Mouse (Mus musculus) ovary, adult 18-20 months (tissue): ENCODE data around the gene Dcbld2.

ENCODE experiments used
- DNase-seq: peaks from one replicate; pipeline ENCODE4 v3.0.0; 2022; ENCODE audit warnings: low spot score, mixed read lengths

The Dcbld2 gene

GRCm38 (mm10) chr16:58496791-58497190 lies 88.5 kb downstream of the Dcbld2 start:
- no peak for DNase-seq

DNA sequence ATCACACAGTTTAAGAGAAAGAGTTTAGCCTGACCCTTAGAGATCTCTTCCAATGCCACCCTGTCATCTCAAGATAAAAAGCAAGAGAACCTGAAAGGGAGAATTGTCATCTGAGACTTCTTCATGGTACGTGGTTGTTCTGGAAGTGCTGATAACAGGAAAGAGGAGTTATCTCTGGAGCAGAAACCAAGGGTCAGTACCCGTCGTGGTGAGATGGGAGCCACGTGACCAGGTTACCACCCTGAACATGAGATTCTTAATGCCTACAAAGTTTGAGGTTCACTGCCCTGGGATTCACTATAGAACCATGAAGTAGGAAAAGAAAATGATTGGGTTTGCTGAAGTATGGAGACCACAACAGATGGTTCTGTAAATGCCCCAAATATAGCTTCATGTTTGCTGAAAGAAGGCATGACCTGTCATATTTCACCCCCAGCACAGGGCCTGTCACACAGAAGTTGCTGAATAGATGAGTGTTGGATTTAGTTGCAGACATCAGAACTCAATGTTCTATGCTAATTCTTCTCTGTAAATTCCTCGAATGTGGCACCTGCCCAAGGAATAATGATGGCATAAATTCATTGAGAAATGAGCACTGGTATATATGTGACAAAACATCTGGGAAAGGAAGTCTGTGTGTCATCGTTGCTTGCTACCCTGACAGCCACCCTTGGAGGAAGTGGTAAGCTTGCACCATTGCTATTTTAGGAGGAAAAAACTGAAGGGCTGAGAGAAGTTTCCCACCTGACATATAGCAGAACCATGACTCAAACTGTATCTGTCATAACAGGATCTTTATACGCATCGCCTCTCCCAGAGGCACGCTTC lies 89.9 kb downstream of the Dcbld2 start:
- DNase-seq, result no peak

DNA sequence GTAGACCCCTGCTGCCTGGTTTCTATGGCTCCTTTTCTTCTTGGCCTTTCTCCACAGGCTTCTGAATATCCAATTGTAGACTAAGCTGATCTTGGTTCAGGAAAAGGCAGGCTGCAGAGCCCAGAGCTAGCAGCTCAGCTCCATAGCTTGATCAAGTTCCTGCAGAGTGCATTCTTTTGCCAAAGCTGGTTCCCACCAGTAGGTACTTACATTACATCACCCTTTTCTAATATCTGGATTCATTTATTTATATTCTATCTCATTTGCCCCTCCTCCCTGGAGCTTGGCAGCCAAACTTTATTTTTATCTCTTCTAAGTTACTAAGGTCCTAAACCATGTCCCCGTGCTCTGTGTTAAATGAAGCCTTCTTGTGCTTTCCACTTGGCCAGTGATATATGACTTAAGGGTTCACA lies 90.9 kb downstream of the Dcbld2 start:
- DNase-seq, result no peak

- DNase-seq, result no peak
Observed at GRCm38 (mm10) chr16:58499650-58500049, 91.4 kb downstream of the Dcbld2 start.

DNA sequence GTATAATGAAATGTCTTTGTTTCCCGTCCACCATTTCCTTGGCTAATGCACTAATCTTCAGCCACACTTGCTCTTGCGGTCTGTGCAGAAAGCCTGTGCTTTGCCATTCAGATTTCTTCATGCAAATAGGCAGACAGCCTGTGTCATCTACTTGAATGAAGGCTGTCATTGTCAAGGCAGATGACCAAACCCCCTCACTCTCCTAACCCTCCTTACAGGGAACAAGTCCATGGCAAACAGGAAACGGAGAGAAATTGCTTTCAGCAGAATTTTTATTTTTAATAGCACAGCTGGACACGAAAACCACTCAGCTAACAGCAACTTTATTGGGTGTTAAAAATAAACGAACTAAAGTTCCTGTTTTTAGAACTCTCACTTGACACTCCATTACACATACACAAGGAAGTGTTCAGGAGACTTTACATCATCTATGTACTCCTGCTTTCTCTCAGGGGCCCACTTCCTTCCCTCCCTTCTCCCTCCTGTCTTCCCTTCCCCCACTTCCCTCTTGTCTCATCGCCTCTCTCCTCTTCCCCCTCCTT lies 93.6 kb downstream of the Dcbld2 start:
- no peak for DNase-seq

DNA sequence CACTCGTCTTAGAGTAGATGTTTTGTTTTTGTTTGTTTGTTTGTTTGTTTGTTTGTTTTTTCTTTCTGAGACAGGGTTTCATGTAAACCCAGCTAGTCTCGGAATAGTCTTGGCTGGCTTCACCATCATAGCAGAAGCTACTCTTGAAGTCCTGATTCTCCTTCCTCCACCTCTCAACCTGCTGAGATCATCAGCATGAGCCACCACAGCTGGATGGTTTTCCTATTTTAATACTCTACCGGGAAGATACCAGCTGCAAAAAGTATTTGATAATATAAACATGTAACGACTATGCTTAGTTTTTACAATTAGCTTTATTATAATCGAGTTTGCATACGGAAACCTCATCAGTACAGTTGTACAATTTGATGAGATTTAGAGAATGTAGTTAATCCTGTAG lies 94.3 kb downstream of the Dcbld2 start:
- no peak for DNase-seq

GRCm38 (mm10) chr16:58504945-58505344 lies 96.7 kb downstream of the Dcbld2 start:
- no peak for DNase-seq

GRCm38 (mm10) chr16:58512181-58512761 lies 104.0 kb downstream of the Dcbld2 start:
- peak; percentile 25 for DNase-seq

- DNase-seq, result no peak
Observed at GRCm38 (mm10) chr16:58512887-58513286, 104.6 kb downstream of the Dcbld2 start.

DNA sequence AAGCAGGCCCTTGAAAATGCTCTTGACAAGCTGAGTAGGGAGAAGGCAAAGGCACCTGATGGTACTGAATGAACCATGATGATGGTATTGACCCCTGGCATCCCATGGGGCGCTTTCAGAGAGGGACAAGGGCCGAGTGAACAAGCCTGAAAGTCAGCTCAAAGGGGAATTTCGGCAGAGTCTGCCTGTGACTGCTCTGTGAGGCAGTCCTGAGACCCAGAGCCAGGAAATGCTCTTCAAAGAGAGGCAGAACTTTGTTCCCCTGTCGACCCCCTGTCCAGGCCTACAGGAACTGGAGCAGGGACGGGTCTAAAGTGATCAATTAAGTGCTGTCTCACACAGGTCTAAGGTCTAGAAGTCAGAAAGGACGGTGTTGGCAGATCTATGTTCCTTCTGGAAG lies 105.5 kb downstream of the Dcbld2 start:
- no peak for DNase-seq

- DNase-seq, result peak; percentile 22
Observed at GRCm38 (mm10) chr16:58514565-58514964, 106.3 kb downstream of the Dcbld2 start.

GRCm38 (mm10) chr16:58516161-58516560 lies 107.9 kb downstream of the Dcbld2 start:
- no peak for DNase-seq

DNA sequence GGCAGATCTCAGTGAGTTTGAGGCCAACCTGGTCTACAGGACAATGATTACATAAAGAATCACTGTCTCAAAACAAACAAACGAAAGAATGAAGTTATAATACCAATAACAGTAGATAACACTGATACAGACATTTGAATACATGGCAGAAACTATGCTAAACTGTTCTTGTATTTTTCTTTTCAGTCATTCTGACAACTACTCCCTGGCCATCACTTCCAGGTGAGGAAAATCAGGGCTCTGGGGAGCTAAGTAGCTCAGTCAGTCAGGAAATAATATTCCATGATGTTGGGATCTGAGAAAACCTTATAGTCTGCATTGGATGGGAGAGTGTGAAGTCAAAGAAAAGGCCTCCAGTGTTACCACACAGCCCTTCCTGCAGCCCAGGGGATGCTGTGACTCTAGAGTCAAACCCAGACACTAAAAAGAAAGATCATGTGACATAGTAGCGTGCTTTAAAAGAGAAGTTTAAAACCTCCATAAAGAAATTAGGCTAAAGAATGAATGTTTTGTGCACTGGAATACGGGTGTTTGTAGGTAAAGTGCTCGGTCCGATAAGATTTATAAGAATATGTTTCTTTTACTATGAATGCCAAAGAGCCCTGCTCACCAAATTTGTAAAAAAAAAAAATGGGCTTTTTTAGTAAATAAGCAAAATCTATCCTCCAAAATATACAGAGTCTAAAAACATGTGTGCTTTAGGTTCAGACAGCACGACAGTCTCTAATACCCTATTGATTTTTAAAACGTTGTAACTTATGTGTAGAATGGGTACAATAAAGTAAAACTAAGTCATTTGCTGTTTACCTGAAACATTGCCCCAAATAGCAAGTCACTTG lies 108.9 kb downstream of the Dcbld2 start:
- DNase-seq, result no peak
